Mouse (Mus musculus): Measurements from ENCODE around the gene Alox12b.

Gene Alox12b

DNA sequence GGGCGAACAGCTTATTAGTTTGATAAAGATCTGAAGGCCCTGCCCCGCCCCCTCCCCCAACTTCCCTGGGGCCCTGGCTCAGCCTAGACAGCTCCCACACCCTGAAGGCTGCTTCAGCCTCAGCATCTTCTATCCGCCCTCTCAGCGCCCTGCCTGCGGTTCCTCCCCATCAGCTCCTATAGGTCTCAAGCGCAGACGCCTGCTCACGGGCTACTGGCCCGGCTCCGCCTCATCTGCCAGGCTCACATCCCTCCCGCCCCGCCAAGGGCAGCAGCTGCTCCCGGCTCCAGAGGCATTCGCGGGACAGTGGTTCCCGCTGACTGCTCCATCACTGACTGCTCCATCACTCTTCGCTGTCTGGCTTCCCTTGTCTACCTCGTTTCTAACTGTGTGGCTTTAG is at the start of gene Alox12b:
Alox12b (plus strand) TSS at position 190 of the 400 bp plus-strand sequence.
- no peak for DNase-seq (ENCODE audit: low spot score in 2 of 2)

DNA sequence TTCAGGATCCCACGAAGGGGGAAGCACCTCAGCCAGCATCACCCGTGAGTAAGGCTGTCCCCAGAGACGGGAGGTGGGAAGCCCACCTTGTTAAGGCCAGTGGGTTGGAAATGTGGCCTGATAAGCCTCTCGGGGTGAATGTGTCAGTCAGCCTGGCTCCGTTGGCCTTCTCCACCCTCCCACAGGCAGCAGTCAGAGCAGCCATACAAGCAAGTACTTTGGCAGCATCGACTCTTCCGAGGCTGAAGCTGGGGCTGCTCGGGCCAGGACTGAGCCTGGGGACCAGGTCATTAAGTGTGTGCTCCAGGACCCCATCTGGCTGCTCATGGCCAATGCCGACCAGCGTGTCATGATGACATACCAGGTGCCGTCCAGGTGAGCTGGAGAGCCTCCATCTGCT is 49.1 kb upstream of the Alox12b start:
- DNase-seq (ENCODE audit: low spot score in 2 of 2): no peak

DNA sequence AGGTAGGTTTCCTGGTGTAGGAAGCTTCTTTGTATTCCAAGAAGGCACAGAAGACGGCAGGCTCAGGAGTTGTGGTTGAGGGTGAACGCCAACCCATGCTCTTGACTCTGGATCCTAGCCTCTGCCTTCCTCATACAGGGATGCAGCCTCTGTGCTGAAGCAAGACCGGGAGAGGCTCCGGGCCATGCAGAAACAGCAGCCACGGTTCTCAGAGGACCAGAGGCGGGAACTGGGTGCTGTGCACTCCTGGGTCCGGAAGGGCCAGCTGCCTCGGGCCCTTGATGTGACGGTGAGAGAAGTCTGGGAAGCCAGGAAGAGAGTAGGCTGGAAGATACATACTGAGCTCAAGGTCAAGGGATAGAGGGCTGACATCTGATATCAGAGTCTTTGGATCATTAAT is 48.6 kb upstream of the Alox12b start:
- DNase-seq (ENCODE audit: low spot score in 2 of 2): no peak

DNA sequence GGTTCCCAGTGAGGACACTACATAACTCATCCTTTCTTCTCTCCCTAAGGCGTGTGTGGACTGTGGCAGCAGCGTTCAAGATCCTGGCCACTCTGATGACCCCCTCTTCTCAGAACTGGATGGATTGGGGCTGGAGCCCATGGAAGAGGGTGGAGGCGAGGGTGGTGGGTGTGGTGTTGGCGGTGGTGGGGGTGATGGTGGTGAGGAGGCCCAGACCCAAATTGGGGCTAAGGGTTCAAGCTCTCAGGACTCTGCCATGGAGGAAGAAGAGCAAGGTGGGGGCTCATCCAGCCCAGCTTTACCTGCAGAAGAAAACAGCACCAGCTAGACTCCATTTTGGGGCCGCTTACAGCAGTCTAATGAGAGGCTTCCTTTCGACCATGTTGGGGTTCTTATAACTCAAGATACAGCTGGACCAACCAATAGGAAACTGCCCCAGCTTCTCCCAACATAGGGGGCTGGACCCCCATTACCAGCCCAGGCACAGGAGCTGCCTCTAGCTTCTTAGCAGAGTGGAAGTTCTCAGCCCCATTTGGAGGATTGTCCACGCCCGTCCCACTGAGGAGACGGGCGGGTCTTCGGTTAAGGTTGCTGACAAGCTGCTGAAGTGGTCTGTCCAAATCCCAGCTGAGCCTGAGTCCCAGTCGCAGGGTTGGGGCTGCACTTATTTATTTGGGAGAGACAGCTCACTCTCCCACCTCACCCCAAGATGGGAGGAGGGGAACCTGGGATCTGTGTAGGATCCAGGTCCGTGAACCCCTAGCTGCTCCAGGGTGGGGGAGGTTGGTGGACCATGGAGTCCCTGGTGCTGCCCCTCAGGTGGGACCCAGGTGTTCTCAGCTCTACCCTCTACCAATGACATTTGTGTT is 47.5 kb upstream of the Alox12b start:
- no peak for DNase-seq (ENCODE audit: low spot score in 2 of 2)

DNA sequence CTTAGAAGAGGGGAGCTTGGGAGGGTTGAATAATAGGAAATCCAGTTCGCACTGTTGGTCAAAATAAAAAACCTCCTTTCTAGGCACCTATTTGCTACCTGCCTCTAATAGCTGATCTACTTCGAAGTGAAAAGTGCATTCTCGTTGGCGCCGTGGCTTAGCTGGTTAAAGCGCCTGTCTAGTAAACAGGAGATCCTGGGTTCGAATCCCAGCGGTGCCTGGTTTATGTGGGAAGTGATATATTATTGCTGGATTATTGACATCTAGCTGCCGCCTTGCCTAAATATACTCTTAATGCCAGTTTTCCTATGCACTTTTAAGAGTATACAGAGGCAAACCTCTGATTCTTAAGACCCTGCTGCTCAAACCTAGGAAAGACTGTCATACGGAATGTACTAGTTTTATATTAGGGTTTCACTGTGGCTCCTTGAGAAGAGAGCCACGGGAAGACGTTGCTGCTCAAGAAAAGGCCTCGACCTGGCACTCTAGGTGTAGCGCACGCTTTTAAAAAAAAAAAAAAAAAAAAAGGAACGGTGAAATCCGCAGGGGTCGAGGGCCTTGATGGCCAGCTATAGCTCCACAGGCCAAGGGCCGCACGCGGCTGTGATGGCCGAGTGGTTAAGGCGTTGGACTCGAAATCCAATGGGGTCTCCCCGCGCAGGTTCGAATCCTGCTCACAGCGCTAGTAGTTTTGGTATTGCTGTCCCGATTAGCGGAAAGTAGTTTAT is 46.3 kb upstream of the Alox12b start:
- DNase-seq (ENCODE audit: low spot score in 2 of 2): peak; percentile 81 to 93

DNA sequence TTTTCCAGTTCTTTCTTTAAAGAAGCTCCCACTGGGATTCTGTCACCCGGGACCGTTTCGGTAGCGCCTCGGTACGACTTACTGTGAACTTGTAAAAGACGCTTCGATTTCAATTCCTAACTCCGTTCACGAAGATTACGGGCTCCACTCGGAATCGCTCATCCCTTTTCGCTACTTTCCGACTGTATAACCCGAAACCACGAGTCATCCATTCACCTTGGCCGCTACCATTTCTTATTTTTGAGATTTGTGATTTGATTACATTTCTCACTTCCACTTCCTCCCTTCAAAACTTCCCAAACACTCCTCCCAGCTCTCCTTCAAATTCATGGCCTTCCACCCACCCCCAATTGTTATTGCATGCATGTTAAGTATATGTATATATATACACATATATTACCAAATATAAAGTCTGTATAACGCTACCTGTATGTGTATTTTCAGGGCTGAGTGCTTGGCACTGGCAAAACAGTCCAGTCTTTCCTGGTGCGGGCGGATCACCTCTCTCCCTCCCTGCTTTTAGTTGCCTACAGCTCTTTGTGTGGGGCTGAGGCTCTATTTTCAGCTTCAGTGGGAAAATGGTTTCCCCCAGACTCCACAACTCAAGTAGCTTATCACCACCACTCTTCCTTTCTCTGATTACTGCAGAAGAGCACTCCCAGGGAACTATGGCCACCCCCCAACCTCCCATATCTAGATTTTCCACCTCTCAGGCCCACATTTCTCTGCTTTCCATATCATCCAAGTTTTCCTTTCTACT is 45.6 kb upstream of the Alox12b start:
- no peak for DNase-seq (ENCODE audit: low spot score in 2 of 2)

GRCm38 (mm10) chr11:69111865-69112264 is 44.9 kb upstream of the Alox12b start:
- DNase-seq (ENCODE audit: low spot score in 2 of 2): no peak

GRCm38 (mm10) chr11:69114018-69114417 is 42.8 kb upstream of the Alox12b start:
- DNase-seq (ENCODE audit: low spot score in 2 of 2): no peak

GRCm38 (mm10) chr11:69114621-69115020 is 42.2 kb upstream of the Alox12b start:
- DNase-seq (ENCODE audit: low spot score in 2 of 2): no peak

- DNase-seq (ENCODE audit: low spot score in 2 of 2): no peak
Observed at GRCm38 (mm10) chr11:69116843-69117242, 39.9 kb upstream of the Alox12b start.

- peak; percentile 58 to 67 for DNase-seq (ENCODE audit: low spot score in 2 of 2)
Observed at GRCm38 (mm10) chr11:69117737-69118695, 38.8 kb upstream of the Alox12b start.

GRCm38 (mm10) chr11:69118765-69119164 is 38.0 kb upstream of the Alox12b start:
- DNase-seq (ENCODE audit: low spot score in 2 of 2): peak; percentile 70 to 91

GRCm38 (mm10) chr11:69119446-69120155 is 37.2 kb upstream of the Alox12b start:
- DNase-seq (ENCODE audit: low spot score in 2 of 2): no peak

- DNase-seq (ENCODE audit: low spot score in 2 of 2): no peak
Observed at GRCm38 (mm10) chr11:69120221-69121000, 36.4 kb upstream of the Alox12b start, which contains the start of gene Hes7. Hes7 (plus strand) TSS chr11:69120404.

GRCm38 (mm10) chr11:69121001-69121740 is 35.6 kb upstream of the Alox12b start:
- no peak for DNase-seq (ENCODE audit: low spot score in 2 of 2)

GRCm38 (mm10) chr11:69121741-69122335 is 35.0 kb upstream of the Alox12b start:
- peak in 1 of 2 experiments; percentile 25 for DNase-seq (ENCODE audit: low spot score in 2 of 2)

DNA sequence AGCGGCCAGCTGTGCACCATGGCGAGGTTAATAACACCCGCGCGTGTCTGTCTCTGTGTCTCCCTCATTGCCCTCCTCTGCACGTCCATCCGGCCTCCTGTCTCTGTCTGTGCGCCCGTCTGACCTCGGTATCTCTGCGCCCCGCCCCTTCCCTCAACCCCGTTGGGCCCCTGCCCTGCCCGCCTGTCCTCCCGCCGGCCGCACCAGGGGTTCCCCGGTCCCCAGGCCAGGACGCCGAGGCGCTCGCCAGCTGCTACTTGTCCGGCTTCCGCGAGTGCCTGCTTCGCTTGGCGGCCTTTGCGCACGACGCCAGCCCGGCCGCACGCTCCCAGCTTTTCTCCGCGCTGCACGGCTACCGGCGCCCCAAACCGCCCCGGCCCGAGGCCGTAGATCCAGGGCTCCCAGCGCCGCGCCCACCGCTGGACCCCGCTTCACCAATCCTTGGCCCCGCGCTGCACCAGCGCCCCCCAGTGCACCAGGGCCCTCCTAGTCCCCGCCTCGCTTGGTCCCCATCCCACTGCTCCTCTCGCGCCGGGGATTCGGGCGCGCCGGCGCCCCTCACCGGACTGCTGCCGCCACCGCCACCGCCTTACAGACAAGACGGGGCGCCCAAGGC is 34.3 kb upstream of the Alox12b start, which contains the start of gene 9130213A22Rik:
9130213A22Rik (minus strand) TSS at position 254 of the 616 bp plus-strand sequence.
- DNase-seq (ENCODE audit: low spot score in 2 of 2): peak; percentile 75 to 77
